Mouse (Mus musculus) kidney, adult 2 months (tissue): ENCODE results near the gene Arhgap17.
A peak's percentile ranks its signal among the peaks of the same experiment; 100 is the strongest.

Source experiments
- CTCF ChIP-seq: fragments of 200-500 bp; conservative IDR thresholded peaks from 2 replicates; pipeline ENCODE4 v1.5.1; 2011; ENCODE audit warnings: low read depth, mild to moderate bottlenecking, control low read depth, low read length, moderate library complexity, mixed read lengths; ENCODE audit not compliant: insufficient read depth, insufficient read length
- POLR2A ChIP-seq: fragments of 200-500 bp; IDR thresholded peaks from one replicate; pipeline ENCODE4 v1.6.1; 2011; ENCODE audit warnings: low read depth, low read length, control low read depth

DNA sequence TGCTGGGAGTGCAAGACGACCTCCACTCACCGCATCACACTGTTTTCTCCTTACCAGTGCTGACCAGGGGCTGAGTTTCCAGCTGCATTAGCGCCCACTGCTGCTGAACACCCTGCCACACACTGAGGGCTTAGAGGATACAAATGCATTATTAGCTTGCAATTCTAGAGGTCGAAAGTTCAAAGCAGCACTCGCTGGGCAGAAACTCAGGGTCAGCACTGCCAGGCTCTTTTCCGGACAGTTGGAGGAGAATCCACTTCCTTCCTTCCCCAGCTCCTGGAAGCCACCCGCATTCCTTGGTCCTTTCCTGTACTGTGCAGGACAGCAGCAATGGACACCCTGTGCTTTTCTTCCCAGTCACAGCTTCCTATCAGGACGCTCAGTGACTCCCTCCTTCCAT, 31.4 kb downstream of the Arhgap17 start:
- TF ChIP-seq POLR2A = no peak
- peak; percentile 39; the same call in 1 of the 2 replicates for TF ChIP-seq CTCF
